In the genomic region with DNA sequence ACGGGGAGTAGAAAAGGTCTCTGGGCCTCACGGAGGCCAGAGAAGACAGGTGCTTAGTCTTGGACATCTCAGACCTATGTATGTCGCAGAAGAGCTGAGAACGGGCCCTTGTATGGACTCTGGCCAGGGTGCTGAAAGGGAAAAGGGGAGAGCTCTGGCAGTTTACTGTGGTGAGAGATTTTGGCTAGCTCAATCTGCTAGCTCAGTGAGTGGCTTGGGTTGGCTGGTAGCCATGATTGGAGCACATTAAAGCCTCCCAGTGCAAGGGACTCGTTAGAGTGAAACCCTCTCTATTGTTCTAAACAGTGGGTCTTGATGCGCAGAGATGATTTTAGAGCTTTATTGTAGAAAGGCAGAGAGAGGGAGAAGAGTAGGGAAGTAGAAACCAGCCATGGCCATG, we compare ENCODE assay signal across 18 mouse cellular contexts.
DNase-seq lines count a peak whose midpoint lies in the region; ATAC-seq and TF ChIP-seq lines count a peak whose summit lies in the region.
"Had no signal": no experiment of that assay in that cellular context is flagged by ENCODE, and none has a peak within 500 bp of the region (broad histone marks: within the 10 kb centered on the region; RNA-seq: fewer than 3 reads in every experiment).

No protein-coding gene starts in this region.

- H3K9ac ChIP-seq in forebrain, postnatal 0 days = no peak overlapping the region
- H3K9ac ChIP-seq: limb, embryonic 15.5 days; liver, embryonic 15.5 days; midbrain, embryonic 12.5 days had no signal

- no peaks in the 10 kb centered on the region for H3K27me3 ChIP-seq in forebrain, postnatal 0 days (ENCODE audit: insufficient read depth, low read length)
- H3K27me3 ChIP-seq in forebrain, embryonic 10.5 days (ENCODE audit: poor library complexity, severe bottlenecking) = no peaks in the 10 kb centered on the region
- H3K27me3 ChIP-seq: limb, embryonic 15.5 days; liver, embryonic 15.5 days; midbrain, embryonic 12.5 days had no signal

- peak; percentile 24 to 44 for DNase-seq in cerebellum, postnatal 14 days
- no peak for DNase-seq in cerebellum, adult 11 months
- DNase-seq in forebrain, postnatal 0 days = peak; percentile 1
- no peak for DNase-seq in forebrain, embryonic 10.5 days (ENCODE audit: extremely low spot score, low spot score)
- DNase-seq in right cerebral cortex, postnatal 4 days = peak; percentile 2
- DNase-seq in right cerebral cortex, adult 18-20 months = no peak
- no peak for DNase-seq in ovary, postnatal 36 days (ENCODE audit: low spot score)
- DNase-seq: adrenal gland, postnatal 14 days; gastrocnemius, postnatal 10 days; layer of hippocampus, postnatal 36 days; lung, postnatal 10 days had no signal

- 60% methylated on average over 6 of the region's 6 CpGs for WGBS in forebrain, postnatal 0 days
- 90% methylated on average over 6 of the region's 6 CpGs for WGBS in forebrain, embryonic 10.5 days

- no peak overlapping the region for H3K27ac ChIP-seq in forebrain, postnatal 0 days (ENCODE audit: low read depth, low read length)
- no peak overlapping the region for H3K27ac ChIP-seq in forebrain, embryonic 10.5 days
- H3K27ac ChIP-seq: layer of hippocampus, adult 2 months; limb, embryonic 15.5 days; liver, embryonic 15.5 days; midbrain, embryonic 12.5 days had no signal

- H3K4me1 ChIP-seq in forebrain, postnatal 0 days (ENCODE audit: insufficient read depth) = no peaks in the 10 kb centered on the region
- H3K4me1 ChIP-seq in forebrain, embryonic 10.5 days = no peaks in the 10 kb centered on the region
- H3K4me1 ChIP-seq: limb, embryonic 15.5 days; liver, embryonic 15.5 days; midbrain, embryonic 12.5 days had no signal

- no peak overlapping the region for H3K4me2 ChIP-seq in forebrain, postnatal 0 days (ENCODE audit: low read depth)
- H3K4me2 ChIP-seq: limb, embryonic 15.5 days; liver, embryonic 15.5 days; midbrain, embryonic 12.5 days had no signal

- H3K4me3 ChIP-seq in forebrain, postnatal 0 days (ENCODE audit: low read depth, low read length) = no peak overlapping the region
- no peak overlapping the region for H3K4me3 ChIP-seq in forebrain, embryonic 10.5 days
- H3K4me3 ChIP-seq: layer of hippocampus, adult 2 months; limb, embryonic 15.5 days; liver, embryonic 15.5 days; midbrain, embryonic 12.5 days had no signal

- H3K9me3 ChIP-seq in forebrain, postnatal 0 days (ENCODE audit: low read length) = no peaks in the 10 kb centered on the region
- no peaks in the 10 kb centered on the region for H3K9me3 ChIP-seq in forebrain, embryonic 10.5 days
- H3K9me3 ChIP-seq: limb, embryonic 15.5 days; midbrain, embryonic 12.5 days had no signal

- no peak for ATAC-seq in forebrain, postnatal 0 days
- ATAC-seq: activated CD4-positive, CD25-positive, alpha-beta regulatory T cell, adult 4 months; hindbrain, embryonic 16.5 days; intestine, embryonic 16.5 days had no signal

- H3K36me3 ChIP-seq in forebrain, postnatal 0 days (ENCODE audit: insufficient read depth) = no peaks in the 10 kb centered on the region
- no peaks in the 10 kb centered on the region for H3K36me3 ChIP-seq in forebrain, embryonic 10.5 days (replicated peaks)
- H3K36me3 ChIP-seq: limb, embryonic 15.5 days; liver, embryonic 15.5 days; midbrain, embryonic 12.5 days had no signal

- TF ChIP-seq CTCF in forebrain, postnatal 0 days (IDR thresholded peaks at IDR 0.05; ENCODE audit: low read depth) = no peak

Comparison
In these comparisons a context has a peak if more than half of its experiments do, and no peak if none do; other contexts are left out.
1. DNase-seq: peak in cerebellum, postnatal 14 days (2 of 2), forebrain, postnatal 0 days (single experiment) and right cerebral cortex, postnatal 4 days (single experiment); none in cerebellum, adult 11 months (single experiment), forebrain, embryonic 10.5 days (single experiment), right cerebral cortex, adult 18-20 months (single experiment) and ovary, postnatal 36 days (single experiment).